In genomic region chr2:160591446-160592180, GRCm38 (mm10) we compare ENCODE assay signal across 24 mouse cellular contexts. TPM values are rescaled to one million over a fixed set of nuclear protein-coding genes. Genes with fewer than 3 reads are reported as not detected.
DNase-seq lines count a peak whose midpoint lies in the region; ATAC-seq and TF ChIP-seq lines count a peak whose summit lies in the region.
"Had no signal": no experiment of that assay in that cellular context is flagged by ENCODE, and none has a peak within 500 bp of the region (broad histone marks: within the 10 kb centered on the region; RNA-seq: fewer than 3 reads in every experiment).

No protein-coding gene starts in this region.

- H3K27me3 ChIP-seq in forebrain, embryonic 11.5 days (ENCODE audit: control insufficient read depth, insufficient read depth, low read length): peaks cover 2% of the 10 kb centered on the region; the same call in 1 of the 2 replicates
- H3K27me3 ChIP-seq in forebrain, embryonic 15.5 days: no peaks in the 10 kb centered on the region
- 0 out of 2 replicates have a peak, but pooled peaks cover 8% of the 10 kb centered on the region for H3K27me3 ChIP-seq in heart, embryonic 12.5 days (replicated peaks)
- peaks cover 18% of the 10 kb centered on the region; the same call in 1 of the 2 replicates for H3K27me3 ChIP-seq in midbrain, embryonic 10.5 days (ENCODE audit: low read depth, poor library complexity, severe bottlenecking)
- H3K27me3 ChIP-seq in midbrain, embryonic 15.5 days (replicated peaks): 0 out of 2 replicates have a peak, but pooled peaks cover 4% of the 10 kb centered on the region
- no peaks in the 10 kb centered on the region for H3K27me3 ChIP-seq in small intestine, adult 2 months (ENCODE audit: control insufficient read depth, insufficient read depth, low read length)
- H3K27me3 ChIP-seq: embryonic facial prominence, embryonic 12.5 days had no signal

- H3K4me3 ChIP-seq in forebrain, embryonic 11.5 days (ENCODE audit: low read depth, low read length): no peak overlapping the region
- no peak overlapping the region for H3K4me3 ChIP-seq in forebrain, embryonic 15.5 days
- H3K4me3 ChIP-seq in heart, embryonic 12.5 days: no peak overlapping the region
- no peak overlapping the region for H3K4me3 ChIP-seq in midbrain, embryonic 10.5 days
- no peak overlapping the region for H3K4me3 ChIP-seq in midbrain, embryonic 15.5 days
- no peak overlapping the region for H3K4me3 ChIP-seq in small intestine, adult 2 months (ENCODE audit: low read depth, low read length)
- H3K4me3 ChIP-seq: embryonic facial prominence, embryonic 10.5 days; embryonic facial prominence, embryonic 12.5 days; forebrain, embryonic 12.5 days had no signal

- TF ChIP-seq CTCF in small intestine, adult 2 months (IDR thresholded peaks at IDR 0.05; ENCODE audit: extremely low read depth, insufficient read length, insufficient replicate concordance, low read depth, low read length): 0 out of 2 replicates have a peak, but pooled peaks have one; percentile 0

- H3K9ac ChIP-seq in forebrain, embryonic 11.5 days (ENCODE audit: low read length): no peak overlapping the region
- H3K9ac ChIP-seq in forebrain, embryonic 15.5 days (replicated peaks): no peak overlapping the region
- H3K9ac ChIP-seq in heart, embryonic 12.5 days: no peak overlapping the region
- H3K9ac ChIP-seq in midbrain, embryonic 15.5 days: no peak overlapping the region
- H3K9ac ChIP-seq: embryonic facial prominence, embryonic 12.5 days; forebrain, embryonic 12.5 days had no signal

- H3K9me3 ChIP-seq in forebrain, embryonic 11.5 days (ENCODE audit: control insufficient read depth, low read length): no peaks in the 10 kb centered on the region
- H3K9me3 ChIP-seq in forebrain, embryonic 15.5 days: no peaks in the 10 kb centered on the region
- H3K9me3 ChIP-seq in heart, embryonic 12.5 days (replicated peaks): no peaks in the 10 kb centered on the region; the same call in 1 of the 2 replicates
- no peaks in the 10 kb centered on the region for H3K9me3 ChIP-seq in midbrain, embryonic 10.5 days (replicated peaks)
- H3K9me3 ChIP-seq in midbrain, embryonic 15.5 days: no peaks in the 10 kb centered on the region
- H3K9me3 ChIP-seq: embryonic facial prominence, embryonic 10.5 days; embryonic facial prominence, embryonic 12.5 days; forebrain, embryonic 12.5 days; G1E had no signal

- no peak overlapping the region for H3K4me2 ChIP-seq in forebrain, embryonic 11.5 days (ENCODE audit: low read depth, low read length, severe bottlenecking)
- no peak overlapping the region for H3K4me2 ChIP-seq in forebrain, embryonic 15.5 days (replicated peaks)
- H3K4me2 ChIP-seq in heart, embryonic 12.5 days: no peak overlapping the region
- no peak overlapping the region for H3K4me2 ChIP-seq in midbrain, embryonic 15.5 days
- H3K4me2 ChIP-seq: embryonic facial prominence, embryonic 12.5 days; forebrain, embryonic 12.5 days had no signal

- no peaks in the 10 kb centered on the region for H3K36me3 ChIP-seq in forebrain, embryonic 11.5 days (ENCODE audit: control insufficient read depth, insufficient read depth, low read length)
- H3K36me3 ChIP-seq in forebrain, embryonic 15.5 days: no peaks in the 10 kb centered on the region
- H3K36me3 ChIP-seq in heart, embryonic 12.5 days: no peaks in the 10 kb centered on the region
- H3K36me3 ChIP-seq in midbrain, embryonic 10.5 days: no peaks in the 10 kb centered on the region
- H3K36me3 ChIP-seq in midbrain, embryonic 15.5 days (replicated peaks): no peaks in the 10 kb centered on the region
- no peaks in the 10 kb centered on the region for H3K36me3 ChIP-seq in small intestine, adult 2 months (ENCODE audit: control insufficient read depth, insufficient read depth, low read length)
- H3K36me3 ChIP-seq: embryonic facial prominence, embryonic 10.5 days; embryonic facial prominence, embryonic 12.5 days; forebrain, embryonic 12.5 days; G1E had no signal

- no peak overlapping the region for H3K27ac ChIP-seq in forebrain, embryonic 11.5 days (ENCODE audit: low read depth, low read length)
- H3K27ac ChIP-seq in forebrain, embryonic 15.5 days (replicated peaks): no peak overlapping the region
- no peak overlapping the region for H3K27ac ChIP-seq in heart, embryonic 12.5 days (ENCODE audit: poor library complexity, severe bottlenecking)
- peak overlapping the region; percentile 33; the same call in 1 of the 2 replicates for H3K27ac ChIP-seq in midbrain, embryonic 10.5 days (replicated peaks)
- no peak overlapping the region for H3K27ac ChIP-seq in midbrain, embryonic 15.5 days
- H3K27ac ChIP-seq in small intestine, adult 2 months (ENCODE audit: insufficient read depth, low read depth, low read length): no peak overlapping the region
- H3K27ac ChIP-seq: embryonic facial prominence, embryonic 12.5 days had no signal

- 87% methylated on average over 18 of the region's 18 CpGs for WGBS in forebrain, embryonic 11.5 days
- WGBS in forebrain, embryonic 15.5 days: 91% methylated on average over 18 of the region's 18 CpGs
- 75% methylated on average over 18 of the region's 18 CpGs for WGBS in heart, embryonic 12.5 days
- WGBS in midbrain, embryonic 10.5 days: 85% methylated on average over 18 of the region's 18 CpGs
- 92% methylated on average over 18 of the region's 18 CpGs for WGBS in midbrain, embryonic 15.5 days
- 65% methylated on average over 18 of the region's 18 CpGs for WGBS in small intestine, adult 2 months

- peaks cover 5% of the 10 kb centered on the region; the same call in 1 of the 2 replicates for H3K4me1 ChIP-seq in forebrain, embryonic 11.5 days (replicated peaks; ENCODE audit: control insufficient read depth, insufficient read depth, low read length)
- H3K4me1 ChIP-seq in forebrain, embryonic 15.5 days: peaks cover 17% of the 10 kb centered on the region
- H3K4me1 ChIP-seq in heart, embryonic 12.5 days (replicated peaks): no peaks in the 10 kb centered on the region
- H3K4me1 ChIP-seq in midbrain, embryonic 10.5 days: peaks cover 17% of the 10 kb centered on the region
- H3K4me1 ChIP-seq in midbrain, embryonic 15.5 days: peaks cover 9% of the 10 kb centered on the region
- no peaks in the 10 kb centered on the region for H3K4me1 ChIP-seq in small intestine, adult 2 months (ENCODE audit: control insufficient read depth, insufficient read depth, insufficient read length, low read length)

- TF ChIP-seq POLR2A in small intestine, adult 2 months (IDR thresholded peaks at IDR 0.05; ENCODE audit: low read depth, low read length): no peak

- DNase-seq in forebrain, embryonic 11.5 days (ENCODE audit: low spot score): peak; percentile 50
- DNase-seq in heart, adult 11 months: peak; percentile 85
- no peak for DNase-seq in midbrain, embryonic 10.5 days (ENCODE audit: low spot score)
- DNase-seq: adrenal gland, adult 8-10 months; adrenal gland, postnatal 14 days; adrenal gland, postnatal 36 days; B cell, adult 2 months; cerebellum, adult 11-12 months; cerebellum, adult 2 months; cerebellum, adult 9-10 months; cerebellum, postnatal 10 days; cerebellum, postnatal 25 days had no signal

- no peak for ATAC-seq in forebrain, embryonic 11.5 days (replicated peaks; ENCODE audit: low FRiP score)
- ATAC-seq in forebrain, embryonic 15.5 days (replicated peaks): no peak
- no peak for ATAC-seq in heart, embryonic 12.5 days (ENCODE audit: insufficient number of reproducible peaks, low FRiP score)
- no peak for ATAC-seq in midbrain, embryonic 15.5 days (replicated peaks)
- ATAC-seq: activated CD4-positive, CD25-positive, alpha-beta regulatory T cell, adult 4 months; CD4-positive, CD25-positive, alpha-beta regulatory T cell, adult 4 months; forebrain, embryonic 14.5 days; Patski had no signal

RNA-seq across cellular contexts. Expression of gene Top1, which starts 54.1 kb away (rescaled TPM):
- polyA plus RNA-seq in forebrain, embryonic 11.5 days (2014; fragmentation: Nextera tagmentation; extraction: Ambion mirVana): 118 and 140 TPM in 2 replicates
- polyA plus RNA-seq in forebrain, embryonic 15.5 days (2015; fragmentation: Nextera tagmentation; extraction: Ambion mirVana): 106 and 113 TPM in 2 replicates
- polyA plus RNA-seq in heart, embryonic 12.5 days (2016; fragmentation: Nextera tagmentation; extraction: Ambion mirVana): 60.1 and 63.9 TPM in 2 replicates
- polyA plus RNA-seq in midbrain, embryonic 10.5 days (2016; fragmentation: Nextera tagmentation; extraction: Ambion mirVana): 107 and 108 TPM in 2 replicates
- 75.2 and 81.1 TPM in 2 replicates for polyA plus RNA-seq in midbrain, embryonic 15.5 days (2015; fragmentation: Nextera tagmentation; extraction: Ambion mirVana)
- 9.0 and 18.0 TPM in 2 replicates for polyA plus RNA-seq in small intestine, adult 2 months (2012; rRNA removed)
